Mouse (Mus musculus) erythroblast, embryonic 14.5 days (primary cell): Measurements from ENCODE around the gene Hyal4.

Source experiments
- GATA1 ChIP-seq: IDR thresholded peaks from 2 replicates; pipeline ENCODE4 v1.6.1; 2012; ENCODE audit warnings: low read length, inconsistent platforms, mixed read lengths
- TAL1 ChIP-seq: IDR thresholded peaks from 3 replicates; pipeline ENCODE4 v1.6.1; 2012; ENCODE audit warnings: low read length, inconsistent platforms, mixed read lengths

GRCm38 (mm10) chr6:24790888-24791287 is 42.8 kb downstream of the Hyal4 start, which contains the start of gene Spam1:
- TF ChIP-seq GATA1 = no peak
- no peak for TF ChIP-seq TAL1
